Mouse (Mus musculus): Measurements from ENCODE around the gene Naa38.

GRCm38 (mm10) chr11:69364376-69364775 lies 30.9 kb upstream of the Naa38 start:
- TF ChIP-seq POLR2A (IDR thresholded peaks at IDR 0.05; ENCODE audit: borderline replicate concordance, extremely low read depth, insufficient read depth, insufficient read length, poor library complexity, severe bottlenecking): no peak
- no peak for TF ChIP-seq CTCF (IDR thresholded peaks at IDR 0.05; ENCODE audit: borderline replicate concordance, extremely low read depth, insufficient read depth, insufficient read length)
